Mouse (Mus musculus): ENCODE data around the gene Cldn13.
"Not testable (repeated sequence)": the region's sequence is repeated elsewhere in the genome, so short reads cannot be mapped to it uniquely, and the experiment has no call there.

Cldn13 gene

GRCm38 (mm10) chr5:134933686-134934085, 18.4 kb upstream of the Cldn13 start:
- not testable (repeated sequence) for DNase-seq (ENCODE audit: low read depth, low spot score)

GRCm38 (mm10) chr5:134933281-134933680, 18.0 kb upstream of the Cldn13 start:
- no peak for DNase-seq (ENCODE audit: low read depth, low spot score)

- peak; percentile 44 for DNase-seq (ENCODE audit: low read depth, low spot score)
Measured at GRCm38 (mm10) chr5:134932903-134933276, 17.6 kb upstream of the Cldn13 start.

- peak; percentile 82 for DNase-seq (ENCODE audit: low read depth, low spot score)
Measured at GRCm38 (mm10) chr5:134932179-134932902, 17.0 kb upstream of the Cldn13 start, which contains the start of gene Mettl27. Mettl27 (plus strand) TSS chr5:134932368.

- no peak for DNase-seq (ENCODE audit: low read depth, low spot score)
Measured at GRCm38 (mm10) chr5:134929988-134930387, 14.7 kb upstream of the Cldn13 start.

GRCm38 (mm10) chr5:134926726-134927125, 11.4 kb upstream of the Cldn13 start:
- DNase-seq (ENCODE audit: low read depth, low spot score) = no peak

- no peak for DNase-seq (ENCODE audit: low read depth, low spot score)
Measured at GRCm38 (mm10) chr5:134923141-134923540, 7.8 kb upstream of the Cldn13 start.

- DNase-seq (ENCODE audit: low read depth, low spot score) = no peak
Measured at GRCm38 (mm10) chr5:134921106-134921505, 5.8 kb upstream of the Cldn13 start.

GRCm38 (mm10) chr5:134920106-134920687, 4.9 kb upstream of the Cldn13 start:
- no peak for DNase-seq (ENCODE audit: low read depth, low spot score)

- no peak for DNase-seq (ENCODE audit: low read depth, low spot score)
Measured at GRCm38 (mm10) chr5:134919097-134919496, 3.8 kb upstream of the Cldn13 start.

GRCm38 (mm10) chr5:134918071-134918832, 2.9 kb upstream of the Cldn13 start:
- DNase-seq (ENCODE audit: low read depth, low spot score) = no peak

GRCm38 (mm10) chr5:134914510-134914909, 816 bp downstream of the Cldn13 start:
- no peak for DNase-seq (ENCODE audit: low read depth, low spot score)

GRCm38 (mm10) chr5:134913753-134914152, 1.6 kb downstream of the Cldn13 start:
- no peak for DNase-seq (ENCODE audit: low read depth, low spot score)

- DNase-seq (ENCODE audit: low read depth, low spot score) = no peak
Measured at GRCm38 (mm10) chr5:134913352-134913751, 2.0 kb downstream of the Cldn13 start.

- no peak for DNase-seq (ENCODE audit: low read depth, low spot score)
Measured at GRCm38 (mm10) chr5:134911901-134912300, 3.4 kb downstream of the Cldn13 start.

GRCm38 (mm10) chr5:134907135-134907534, 8.2 kb downstream of the Cldn13 start:
- peak; percentile 92 for DNase-seq (ENCODE audit: low read depth, low spot score)

- no peak for DNase-seq (ENCODE audit: low read depth, low spot score)
Measured at GRCm38 (mm10) chr5:134906633-134907032, 8.7 kb downstream of the Cldn13 start, which contains the start of gene Tmem270. Tmem270 (minus strand) TSS chr5:134906733.

- no peak for DNase-seq (ENCODE audit: low read depth, low spot score)
Measured at GRCm38 (mm10) chr5:134901644-134902027, 13.7 kb downstream of the Cldn13 start.

GRCm38 (mm10) chr5:134901012-134901643, 14.2 kb downstream of the Cldn13 start:
- peak; percentile 45 for DNase-seq (ENCODE audit: low read depth, low spot score)

GRCm38 (mm10) chr5:134897596-134897995, 17.7 kb downstream of the Cldn13 start:
- DNase-seq (ENCODE audit: low read depth, low spot score) = no peak

- DNase-seq (ENCODE audit: low read depth, low spot score) = no peak
Measured at GRCm38 (mm10) chr5:134896965-134897364, 18.4 kb downstream of the Cldn13 start.

GRCm38 (mm10) chr5:134895291-134895690, 20.0 kb downstream of the Cldn13 start:
- peak; percentile 41 for DNase-seq (ENCODE audit: low read depth, low spot score)

All from embryo, embryonic 11.5 days (tissue).